Mouse (Mus musculus) myocyte (in vitro differentiated cells): ENCODE measurements at regions not wholly inside any gene's neighbourhood (a gene's known extent, or its start where the extent isn't known, plus 50 kb on each side); places are given as distances from the start of the nearest gene placed in this dataset.

Source experiments
- H3K27me3 ChIP-seq: one replicate; pipeline ENCODE4 v1.6.1; 2011; ENCODE audit not compliant: control insufficient read depth, insufficient read depth, insufficient read length
- H3K36me3 ChIP-seq: one replicate; pipeline ENCODE4 v1.6.1; 2011; ENCODE audit not compliant: control insufficient read depth, insufficient read depth
- H3K4me2 ChIP-seq: one replicate; pipeline ENCODE4 v1.6.1; 2011; ENCODE audit warnings: low read depth, control low read depth
- H3K4me3 ChIP-seq: one replicate; pipeline ENCODE4 v1.5.1; 2011; ENCODE audit warnings: mild to moderate bottlenecking, control low read depth, moderate library complexity
- H3K79me2 ChIP-seq: one replicate; pipeline ENCODE4 v1.6.1; 2011; ENCODE audit not compliant: control insufficient read depth, insufficient read depth
- H3ac ChIP-seq: one replicate; pipeline ENCODE4 v1.6.1; 2011; ENCODE audit not compliant: control insufficient read depth, insufficient read length
- CEBPB ChIP-seq: IDR thresholded peaks from 2 replicates; pipeline ENCODE4 v1.6.1; 2011; ENCODE audit warnings: mild to moderate bottlenecking, moderate library complexity; ENCODE audit not compliant: poor library complexity, insufficient read depth, severe bottlenecking
- E2F4 ChIP-seq: IDR thresholded peaks from one replicate; pipeline ENCODE4 v1.6.1; 2011; ENCODE audit warnings: mild to moderate bottlenecking, control low read depth, moderate library complexity; ENCODE audit not compliant: insufficient read depth
- MAX ChIP-seq: IDR thresholded peaks from one replicate; pipeline ENCODE4 v1.6.1; 2011; ENCODE audit warnings: low read depth, mild to moderate bottlenecking, control low read depth
- MYOD1 ChIP-seq, 3 experiments: IDR thresholded peaks; one replicate each; pipeline ENCODE4 v1.6.1; 2011; ENCODE audit warnings: control low read depth in 2 of 3, low read depth in 2 of 3, mild to moderate bottlenecking in 2 of 3, moderate library complexity in 1 of 3; ENCODE audit not compliant: insufficient read length in 2 of 3, control insufficient read depth in 1 of 3
- MYOG ChIP-seq, 3 experiments: IDR thresholded peaks; one replicate each; pipeline ENCODE4 v1.6.1; 2011; ENCODE audit warnings: control low read depth in 2 of 3, low read depth in 2 of 3, mild to moderate bottlenecking in 2 of 3; ENCODE audit not compliant: insufficient read length in 2 of 3, control insufficient read depth in 1 of 3, insufficient read depth in 1 of 3
- POLR2A ChIP-seq: IDR thresholded peaks from one replicate; pipeline ENCODE4 v1.6.1; 2011; ENCODE audit warnings: low read depth, mild to moderate bottlenecking, control low read depth, moderate library complexity; ENCODE audit not compliant: insufficient read length
- POLR2AphosphoS2 ChIP-seq: IDR thresholded peaks from one replicate; pipeline ENCODE4 v1.6.1; 2011; ENCODE audit warnings: low read depth, control low read depth; ENCODE audit not compliant: insufficient read length
- REST ChIP-seq: IDR thresholded peaks from one replicate; pipeline ENCODE4 v1.6.1; 2011; ENCODE audit warnings: mild to moderate bottlenecking, control low read depth, moderate library complexity; ENCODE audit not compliant: insufficient read depth, insufficient read length
- SRF ChIP-seq: IDR thresholded peaks from one replicate; pipeline ENCODE4 v1.6.1; 2011; ENCODE audit warnings: low read depth; ENCODE audit not compliant: control insufficient read depth, insufficient read length
- TCF12 ChIP-seq: IDR thresholded peaks from one replicate; pipeline ENCODE4 v1.6.1; 2011; ENCODE audit warnings: mild to moderate bottlenecking, control low read depth; ENCODE audit not compliant: poor library complexity, insufficient read depth, severe bottlenecking
- TCF3 ChIP-seq: IDR thresholded peaks from one replicate; pipeline ENCODE4 v1.6.1; 2011; ENCODE audit warnings: low read depth, control low read depth; ENCODE audit not compliant: insufficient read length
- USF1 ChIP-seq: IDR thresholded peaks from one replicate; pipeline ENCODE4 v1.6.1; 2011; ENCODE audit warnings: low read depth, mild to moderate bottlenecking, control low read depth, moderate library complexity

- Histone ChIP-seq H3K79me2 (no peaks in the 10 kb centered on the region), H3K36me3 (no peaks in the 10 kb centered on the region), H3ac (no peak overlapping the region), H3K4me3 (no peak overlapping the region), H3K27me3 (no peaks in the 10 kb centered on the region), H3K4me2 (no peak overlapping the region)
- TF ChIP-seq CEBPB (no peak), REST (no peak), SRF (no peak), POLR2A (no peak), TCF12 (no peak), MYOG (IDR thresholded peaks at IDR 0.05; ENCODE audit: control insufficient read depth in 1 of 3, insufficient read depth in 1 of 3, insufficient read length in 2 of 3, low read depth in 2 of 3) (no peak)
Measured at GRCm38 (mm10) chr5:127017971-127018370, 223.6 kb upstream of the Tmem132c start.

GRCm38 (mm10) chr5:127036472-127036871 lies 205.1 kb upstream of the Tmem132c start:
- Histone ChIP-seq H3K36me3 (no peaks in the 10 kb centered on the region), H3K4me2 (no peak overlapping the region), H3K79me2 (no peaks in the 10 kb centered on the region), H3ac (no peak overlapping the region), H3K27me3 (no peaks in the 10 kb centered on the region), H3K4me3 (no peak overlapping the region)
- TF ChIP-seq MYOG (IDR thresholded peaks at IDR 0.05; ENCODE audit: control insufficient read depth in 1 of 3, insufficient read depth in 1 of 3, insufficient read length in 2 of 3, low read depth in 2 of 3) (no peak), POLR2AphosphoS2 (no peak), E2F4 (no peak), TCF12 (no peak), POLR2A (no peak)

- Histone ChIP-seq H3K36me3 (no peaks in the 10 kb centered on the region), H3ac (no peak overlapping the region), H3K27me3 (no peaks in the 10 kb centered on the region), H3K4me2 (no peak overlapping the region), H3K79me2 (no peaks in the 10 kb centered on the region), H3K4me3 (no peak overlapping the region)
- TF ChIP-seq TCF12, result no peak
Measured at GRCm38 (mm10) chr5:127057770-127058169, 183.8 kb upstream of the Tmem132c start.

GRCm38 (mm10) chr5:127074327-127074726 lies 167.3 kb upstream of the Tmem132c start:
- Histone ChIP-seq H3K27me3 (no peaks in the 10 kb centered on the region), H3ac (no peak overlapping the region), H3K36me3 (no peaks in the 10 kb centered on the region), H3K4me3 (no peak overlapping the region), H3K4me2 (no peak overlapping the region), H3K79me2 (no peaks in the 10 kb centered on the region)
- TF ChIP-seq POLR2AphosphoS2, result no peak
- no peak for TF ChIP-seq TCF12
- TF ChIP-seq TCF3, result no peak
- no peak for TF ChIP-seq MYOD1 (IDR thresholded peaks at IDR 0.05; ENCODE audit: control insufficient read depth in 1 of 3, insufficient read length in 2 of 3, low read depth in 2 of 3)
- TF ChIP-seq USF1, result no peak
- TF ChIP-seq MAX, result no peak
- TF ChIP-seq REST, result no peak
- TF ChIP-seq POLR2A, result no peak
- TF ChIP-seq CEBPB, result no peak
- no peak for TF ChIP-seq SRF
- TF ChIP-seq E2F4, result no peak
- TF ChIP-seq MYOG (IDR thresholded peaks at IDR 0.05; ENCODE audit: control insufficient read depth in 1 of 3, insufficient read depth in 1 of 3, insufficient read length in 2 of 3, low read depth in 2 of 3), result no peak
